Mouse (Mus musculus) megakaryocyte-erythroid progenitor cell, adult 5 weeks (primary cell): ENCODE measurements around the gene Phox2b. TPM values are rescaled to one million over a fixed set of nuclear protein-coding genes. Genes with fewer than 3 reads are reported as not detected.

Experiments used
- polyA plus RNA-seq: library from polyadenylated mRNA; stranded (reverse); fragments of >175 nt; gene quantifications from 2 replicates; pipeline ENCODE4 v1.2.3, GENCODE M21; 2012

The Phox2b gene
- not detected in 2 replicates for polyA plus RNA-seq

GRCm38 (mm10) chr5:67098733-67099323 lies at the start of gene Phox2b:
Gene Phox2b, minus strand, starts transcription at chr5:67099301.

Other genes starting within 250 kb of the Phox2b start
- 85.8 and 108 TPM in 2 replicates for gene Tmem33, start 161.3 kb upstream of the Phox2b start, polyA plus RNA-seq
- gene Slc30a9, start 207.7 kb upstream of the Phox2b start, polyA plus RNA-seq = 5.6 and 5.8 TPM in 2 replicates